Mouse (Mus musculus) neural tube, embryonic 14.5 days (tissue): Measurements from ENCODE around the gene Igfbpl1. TPM values are rescaled to one million over a fixed set of nuclear protein-coding genes. Genes with fewer than 3 reads are reported as not detected.

Experiments
- ATAC-seq: fragments of 200-750 bp; cut with Nextera tagmentation; 2 replicates; pipeline ENCODE4 v1.8.0; 2017; ENCODE audit warnings: low read depth, mild to moderate bottlenecking, moderate TSS enrichment, moderate library complexity
- H3K27ac ChIP-seq: fragments of 300-500 bp; sonication (generic); 2 replicates; pipeline ENCODE4 v1.5.1; 2014; ENCODE audit warnings: low read depth, mild to moderate bottlenecking, control low read depth, low read length, moderate library complexity, mixed read lengths
- H3K27me3 ChIP-seq: fragments of 300-500 bp; sonication (generic); 2 replicates; pipeline ENCODE4 v1.6.1; 2014; ENCODE audit warnings: low read length; ENCODE audit not compliant: control insufficient read depth, insufficient read depth
- H3K36me3 ChIP-seq: fragments of 300-500 bp; sonication (generic); 2 replicates; pipeline ENCODE4 v1.6.1; 2014; ENCODE audit warnings: low read length, mixed read lengths; ENCODE audit not compliant: control insufficient read depth, insufficient read depth
- H3K4me1 ChIP-seq: fragments of 300-500 bp; sonication (generic); 2 replicates; pipeline ENCODE4 v1.6.1; 2014; ENCODE audit warnings: low read length; ENCODE audit not compliant: control insufficient read depth, insufficient read depth
- H3K4me2 ChIP-seq: fragments of 300-500 bp; sonication (generic); 2 replicates; pipeline ENCODE4 v1.6.1; 2014; ENCODE audit warnings: mild to moderate bottlenecking, low read depth, low read length, control low read depth
- H3K4me3 ChIP-seq: fragments of 300-500 bp; sonication (generic); 2 replicates; pipeline ENCODE4 v1.5.1; 2014; ENCODE audit warnings: low read depth, low read length, control low read depth, mixed read lengths
- H3K9ac ChIP-seq: fragments of 300-500 bp; sonication (generic); replicated peaks from 2 replicates; pipeline ENCODE4 v1.6.1; 2014; ENCODE audit warnings: low read depth, mild to moderate bottlenecking, control low read depth, low read length, mixed read lengths
- H3K9me3 ChIP-seq: fragments of 300-500 bp; sonication (generic); 2 replicates; pipeline ENCODE4 v1.6.1; 2016; ENCODE audit warnings: low read length; ENCODE audit not compliant: control insufficient read depth
- WGBS: fragments of 180-500 bp; shearing (Covaris S2); extraction: QIAGEN DNeasy Blood & Tissue Kit; methylation state at CpG from one replicate; pipeline ENCODE4 v1.1.7; 2014; 5-methylcytosine and 5-hydroxymethylcytosine counted together
- polyA plus RNA-seq: library from polyadenylated mRNA; unstranded; fragments of >200 nt; fragmentation: Nextera tagmentation; extraction: Ambion mirVana; gene quantifications from 2 replicates; pipeline ENCODE4 v1.2.1, GENCODE M21; 2014

Igfbpl1 gene
- polyA plus RNA-seq, 1 experiment from 2014 or later, result 55.7 TPM

DNA sequence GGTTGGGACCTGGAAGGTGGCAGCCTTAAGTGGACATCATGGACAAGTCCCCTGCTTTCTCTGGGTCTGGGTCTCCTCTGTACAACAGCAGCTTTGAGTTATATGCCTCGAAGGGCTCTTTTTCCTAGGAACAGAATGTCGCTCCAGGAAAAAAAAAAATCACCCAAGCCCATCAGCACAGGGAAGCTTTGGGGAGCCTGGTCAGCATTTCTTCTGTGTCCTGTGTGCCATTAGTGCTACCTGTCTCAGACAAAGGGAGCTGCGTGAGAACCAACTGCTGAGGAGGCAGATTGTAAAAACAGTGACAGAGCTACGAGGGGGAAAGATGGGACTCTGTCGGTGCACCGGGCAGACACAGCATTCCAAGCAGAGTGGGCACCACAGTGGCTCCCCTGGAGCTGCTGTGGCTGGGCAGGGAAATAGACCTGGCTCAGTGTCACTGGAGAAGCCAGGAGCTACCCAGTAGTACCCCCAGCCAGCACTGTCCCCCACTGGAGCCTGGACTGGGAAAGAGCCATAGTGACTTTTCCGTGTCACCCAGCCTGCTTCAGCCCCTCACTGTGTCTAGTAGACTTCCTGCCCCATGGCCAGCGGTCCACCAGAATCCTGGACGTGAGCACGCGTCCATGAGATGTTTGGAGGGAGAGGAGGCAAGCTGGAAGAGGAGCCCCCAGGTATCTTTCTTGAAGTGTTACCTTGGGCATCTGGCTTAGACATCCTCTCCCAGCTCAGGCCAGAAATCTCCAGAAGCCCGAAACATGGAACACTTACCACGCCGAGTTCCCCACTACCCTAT, 1.8 kb downstream of the Igfbpl1 start:
- no peak for ATAC-seq
- Histone ChIP-seq H3K9ac (peak overlapping the region; percentile 60), H3K27ac (peak overlapping the region; percentile 95), H3K27me3 (peaks cover 4% of the 10 kb centered on the region; the same call in 1 of the 2 replicates), H3K4me3 (peak overlapping the region; percentile 59), H3K4me1 (peaks cover 33% of the 10 kb centered on the region), H3K4me2 (peak overlapping the region; percentile 67), H3K9me3 (no peaks in the 10 kb centered on the region), H3K36me3 (no peaks in the 10 kb centered on the region)
- WGBS, result 23% methylated on average over 14 of the region's 14 CpGs

DNA sequence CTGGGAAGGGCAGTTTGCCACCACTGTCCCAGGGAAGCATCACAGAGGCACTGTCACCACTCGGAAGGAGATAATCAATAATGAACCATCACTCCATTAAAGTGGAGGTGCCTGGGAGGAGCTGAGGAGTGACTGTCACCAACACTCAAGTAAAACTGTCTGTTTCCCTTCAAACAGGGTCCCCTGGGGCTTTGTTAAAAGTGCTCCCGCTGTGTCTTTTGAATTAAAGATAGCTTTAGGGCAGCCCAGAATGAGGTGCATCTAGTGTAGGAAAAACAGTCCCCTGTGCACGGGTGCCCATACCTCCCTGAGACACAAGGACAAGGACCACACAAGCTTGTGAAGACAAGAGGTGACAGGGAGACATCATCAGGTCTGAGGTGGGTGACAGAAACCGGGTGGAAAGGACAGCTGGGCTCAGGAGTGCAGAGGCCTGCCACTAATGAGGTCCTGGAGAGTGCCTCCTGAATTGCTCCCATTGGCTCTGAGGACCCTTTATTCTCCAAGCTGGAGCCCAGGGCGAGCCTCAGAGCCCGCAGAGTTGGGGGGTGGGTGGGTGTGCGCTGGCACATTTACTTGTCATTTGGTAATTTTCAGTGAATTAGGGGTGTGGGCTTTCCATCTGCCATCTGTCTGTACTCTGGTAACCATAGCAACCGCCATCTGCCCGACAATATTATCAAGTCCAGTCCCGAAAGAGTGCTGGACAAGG, 2.5 kb downstream of the Igfbpl1 start:
- Histone ChIP-seq H3K4me3 (peak overlapping the region; percentile 59), H3K27ac (peak overlapping the region; percentile 95), H3K36me3 (no peaks in the 10 kb centered on the region), H3K27me3 (peaks cover 4% of the 10 kb centered on the region; the same call in 1 of the 2 replicates), H3K4me1 (peaks cover 38% of the 10 kb centered on the region), H3K9me3 (no peaks in the 10 kb centered on the region), H3K4me2 (peak overlapping the region; percentile 67), H3K9ac (peak overlapping the region; percentile 60)
- ATAC-seq, result peak; percentile 38
- 6% methylated on average over 10 of the region's 10 CpGs for WGBS

DNA sequence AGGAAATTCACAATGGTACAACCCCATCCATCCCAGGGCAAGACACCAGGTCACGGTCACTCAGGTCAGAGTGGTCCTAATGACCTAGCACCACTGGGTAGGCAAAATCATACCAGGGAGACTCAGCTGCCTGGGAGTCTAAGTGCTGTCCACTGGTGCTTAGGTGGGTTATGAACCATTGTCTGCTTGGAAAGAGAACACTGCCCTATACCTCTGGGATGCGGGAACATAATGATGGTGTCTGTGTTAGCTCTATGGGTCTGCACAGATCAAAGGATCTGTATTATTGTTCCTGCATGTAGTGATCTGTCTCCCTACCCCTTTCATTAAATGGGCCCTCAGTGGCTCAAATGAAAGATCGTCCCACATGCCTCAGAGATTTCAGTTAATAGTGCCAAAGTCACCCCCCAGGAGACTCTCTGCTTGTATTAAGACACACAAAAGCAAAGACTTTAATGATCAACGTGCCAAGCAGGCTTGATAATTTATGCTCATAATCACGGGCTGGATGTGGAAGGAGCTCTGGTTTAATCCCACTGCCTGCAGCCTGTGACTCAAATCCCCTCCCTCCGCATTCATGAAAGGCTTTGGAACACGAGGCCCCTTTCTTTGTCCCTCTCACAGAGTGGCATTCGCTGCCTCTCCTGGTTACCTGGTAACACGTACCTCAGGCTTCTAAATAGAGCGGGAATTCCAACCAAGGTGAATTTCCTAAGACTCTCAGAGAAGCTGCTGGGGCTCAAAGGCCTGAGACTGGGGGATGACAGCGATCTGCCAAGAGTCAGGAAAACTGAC, 3.7 kb downstream of the Igfbpl1 start:
- Histone ChIP-seq H3K9ac (peak overlapping the region; percentile 60; the same call in 1 of the 2 replicates), H3K4me2 (peak overlapping the region; percentile 67), H3K27ac (peak overlapping the region; percentile 95), H3K4me3 (peak overlapping the region; percentile 59; the same call in 1 of the 2 replicates), H3K27me3 (peaks cover 4% of the 10 kb centered on the region; the same call in 1 of the 2 replicates), H3K9me3 (no peaks in the 10 kb centered on the region), H3K36me3 (no peaks in the 10 kb centered on the region), H3K4me1 (peaks cover 44% of the 10 kb centered on the region)
- ATAC-seq, result no peak
- WGBS, result 13% methylated on average over 11 of the region's 11 CpGs

DNA sequence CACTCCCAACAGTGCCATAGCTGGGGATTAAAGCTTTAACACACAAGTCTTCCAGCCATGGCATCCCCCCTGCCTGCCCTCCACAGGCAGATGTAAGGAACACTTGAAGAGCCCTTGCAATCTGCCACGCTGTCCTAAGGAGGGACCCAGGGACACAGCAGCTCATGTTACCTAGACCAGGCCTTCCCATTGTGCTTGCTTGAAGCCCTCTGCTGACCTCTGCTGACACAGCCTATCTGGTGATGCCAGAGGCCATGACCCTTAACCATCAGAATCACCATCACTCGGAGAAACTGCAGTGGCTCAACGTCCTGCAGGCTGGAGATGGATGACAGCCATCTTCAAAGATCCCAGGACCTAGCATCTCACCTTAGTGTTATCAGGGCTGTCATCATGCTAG, 4.7 kb downstream of the Igfbpl1 start:
- Histone ChIP-seq H3K27me3 (peaks cover 4% of the 10 kb centered on the region; the same call in 1 of the 2 replicates), H3K27ac (peak overlapping the region; percentile 66), H3K4me3 (no peak overlapping the region), H3K4me1 (peaks cover 43% of the 10 kb centered on the region), H3K36me3 (no peaks in the 10 kb centered on the region), H3K9ac (no peak overlapping the region), H3K9me3 (no peaks in the 10 kb centered on the region), H3K4me2 (no peak overlapping the region)
- 27% methylated on average over 3 of the region's 3 CpGs for WGBS
- ATAC-seq, result no peak

DNA sequence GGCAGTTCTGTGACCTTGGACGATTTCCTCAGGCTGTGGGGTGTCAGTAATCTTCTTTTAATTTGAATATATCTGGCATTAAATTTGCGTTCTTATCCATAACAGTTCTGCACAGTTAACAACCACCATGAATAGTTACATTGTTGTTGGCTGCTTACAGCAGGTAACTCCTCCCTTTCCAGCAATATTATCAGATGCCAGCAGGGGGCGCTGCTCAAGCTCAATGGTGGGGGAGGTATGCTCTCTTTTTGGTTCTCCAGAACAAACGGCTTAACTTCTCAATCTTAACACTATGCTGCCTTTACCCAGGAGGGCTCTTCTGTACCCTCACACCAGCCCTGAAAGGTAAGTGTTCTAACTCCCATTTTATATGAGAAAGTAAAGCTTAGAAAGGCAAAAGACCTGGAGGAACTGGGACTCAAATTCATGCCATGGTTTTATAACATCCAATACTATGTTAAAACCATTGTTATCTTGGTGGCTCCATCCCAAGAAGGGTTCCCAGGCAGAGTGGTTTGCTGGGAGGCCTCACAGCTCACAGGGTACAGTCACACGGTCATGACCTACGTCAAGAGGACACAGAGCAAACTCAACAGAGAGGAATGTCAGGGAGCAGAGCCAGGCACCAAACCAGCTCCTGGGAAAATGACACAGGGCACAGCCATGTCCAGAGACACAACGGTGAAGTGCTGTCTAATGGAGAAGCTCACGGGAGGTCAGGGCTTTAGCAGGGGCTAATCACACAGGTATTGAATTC, 6.5 kb downstream of the Igfbpl1 start:
- Histone ChIP-seq H3K9me3 (no peaks in the 10 kb centered on the region), H3K4me1 (peaks cover 40% of the 10 kb centered on the region), H3K27me3 (no peaks in the 10 kb centered on the region), H3K4me2 (peak overlapping the region; percentile 46), H3K36me3 (no peaks in the 10 kb centered on the region), H3K27ac (peak overlapping the region; percentile 84), H3K4me3 (no peak overlapping the region), H3K9ac (no peak overlapping the region)
- 36% methylated on average over 8 of the region's 8 CpGs for WGBS
- no peak for ATAC-seq

DNA sequence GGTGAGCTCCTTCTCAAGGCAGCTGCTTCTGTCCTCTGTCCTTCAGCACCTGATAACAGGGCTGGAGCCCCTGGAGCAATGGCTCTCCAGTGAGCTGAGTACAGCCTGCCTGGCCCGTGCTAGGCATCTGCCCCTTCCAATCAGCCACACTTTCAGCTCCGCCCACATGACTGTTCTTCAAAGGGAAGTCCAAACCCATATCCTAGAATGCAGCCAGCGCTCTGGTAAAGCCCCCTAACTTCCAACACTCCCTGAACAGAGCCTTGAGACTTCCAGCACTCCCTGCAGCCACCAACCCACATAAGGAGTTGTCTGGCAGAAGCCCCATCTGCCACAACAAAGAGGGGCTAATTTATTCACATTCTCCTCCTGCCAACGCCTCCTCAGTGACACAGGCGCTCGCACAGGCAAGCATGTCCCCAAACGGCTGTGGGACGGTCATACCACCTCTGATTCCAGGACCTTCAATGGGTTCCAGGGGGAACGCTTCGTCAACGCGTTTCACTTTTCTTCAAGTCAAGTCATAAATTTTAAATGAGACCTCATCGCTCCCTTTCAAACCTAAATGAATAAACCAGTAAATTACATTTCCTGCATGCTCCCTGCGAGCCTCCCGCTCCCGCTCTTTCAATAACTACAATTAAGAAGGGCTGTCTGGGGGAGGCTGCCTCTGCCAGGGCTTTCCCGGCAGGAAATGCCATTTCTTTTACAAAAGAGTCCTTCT, 7.4 kb downstream of the Igfbpl1 start:
- H3K27ac ChIP-seq, result peak overlapping the region; percentile 84
- no peaks in the 10 kb centered on the region for H3K9me3 ChIP-seq
- H3K4me2 ChIP-seq, result peak overlapping the region; percentile 46
- H3K9ac ChIP-seq, result peak overlapping the region; percentile 13
- H3K4me1 ChIP-seq, result peaks cover 37% of the 10 kb centered on the region
- no peaks in the 10 kb centered on the region for H3K27me3 ChIP-seq
- no peaks in the 10 kb centered on the region for H3K36me3 ChIP-seq
- peak; percentile 74 for ATAC-seq
- WGBS, result 1% methylated on average over 17 of the region's 17 CpGs
- H3K4me3 ChIP-seq, result peak overlapping the region; percentile 10; the same call in 1 of the 2 replicates

DNA sequence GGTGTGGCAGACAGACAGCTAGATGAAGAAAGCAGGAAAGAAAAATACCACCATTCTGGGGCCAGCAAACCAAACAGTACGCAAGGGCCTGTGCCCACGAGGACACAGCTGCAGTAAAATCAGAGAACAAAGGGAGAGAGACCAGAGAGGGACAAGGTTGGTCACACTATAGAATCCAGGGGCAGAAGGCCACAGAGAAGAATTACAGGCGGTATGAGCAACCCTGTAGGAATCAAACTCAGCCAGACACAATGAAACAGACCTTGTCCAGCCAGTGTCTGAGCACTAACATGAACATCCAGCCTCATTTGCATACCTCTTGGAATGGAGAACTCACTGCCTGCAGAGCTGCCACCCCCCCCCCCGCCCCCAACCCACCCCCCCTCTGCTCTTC, 7.9 kb downstream of the Igfbpl1 start:
- WGBS, result 3% methylated on average over 4 of the region's 4 CpGs
- peak overlapping the region; percentile 46 for H3K4me2 ChIP-seq
- no peak overlapping the region for H3K4me3 ChIP-seq
- H3K9me3 ChIP-seq, result no peaks in the 10 kb centered on the region
- peaks cover 31% of the 10 kb centered on the region for H3K4me1 ChIP-seq
- H3K27ac ChIP-seq, result peak overlapping the region; percentile 84
- peak overlapping the region; percentile 13 for H3K9ac ChIP-seq
- no peaks in the 10 kb centered on the region for H3K36me3 ChIP-seq
- H3K27me3 ChIP-seq, result no peaks in the 10 kb centered on the region
- no peak for ATAC-seq

DNA sequence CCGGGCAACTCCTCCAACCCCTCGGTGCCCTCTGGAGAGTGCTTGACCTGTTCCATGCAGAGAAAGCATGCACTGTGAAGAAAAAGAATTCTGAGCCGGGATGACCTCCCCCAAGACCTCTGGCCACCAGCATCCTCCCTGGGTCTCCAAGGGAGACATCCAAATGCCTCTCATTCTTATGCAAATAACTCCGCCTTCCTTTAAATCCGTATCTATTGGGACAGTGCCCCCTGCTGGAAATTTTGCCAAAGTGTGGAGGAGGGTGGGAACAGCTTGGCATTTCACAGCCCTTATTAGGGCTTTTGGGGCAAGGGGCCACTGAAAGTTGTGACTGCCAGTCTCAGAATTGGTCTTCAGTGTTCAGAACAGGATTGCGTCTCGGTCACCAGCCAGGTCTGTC, 11.2 kb downstream of the Igfbpl1 start:
- WGBS, result 30% methylated on average over 7 of the region's 7 CpGs
- H3K27me3 ChIP-seq, result no peaks in the 10 kb centered on the region
- peaks cover 23% of the 10 kb centered on the region for H3K4me1 ChIP-seq
- no peak overlapping the region for H3K9ac ChIP-seq
- peaks cover 3% of the 10 kb centered on the region; the same call in 1 of the 2 replicates for H3K36me3 ChIP-seq
- no peak for ATAC-seq
- no peak overlapping the region for H3K4me3 ChIP-seq
- H3K4me2 ChIP-seq, result no peak overlapping the region
- H3K9me3 ChIP-seq, result no peaks in the 10 kb centered on the region
- H3K27ac ChIP-seq, result no peak overlapping the region
